Mouse (Mus musculus) G1E-ER4 (cell line): ENCODE measurements around the gene Bcl7b. TPM values are rescaled to one million over a fixed set of nuclear protein-coding genes. Genes with fewer than 3 reads are reported as not detected.

Experiments
- GATA1 ChIP-seq: IDR thresholded peaks from one replicate; pipeline ENCODE4 v1.8.0; 2012; ENCODE audit warnings: low read length, inconsistent platforms
- polyA plus RNA-seq: library from polyadenylated mRNA; stranded (reverse); fragments of >175 nt; gene quantifications from 2 replicates; pipeline ENCODE4 v1.2.3, GENCODE M21; 2012

Gene Bcl7b
- polyA plus RNA-seq: 52.9 and 69.4 TPM in 2 replicates

DNA sequence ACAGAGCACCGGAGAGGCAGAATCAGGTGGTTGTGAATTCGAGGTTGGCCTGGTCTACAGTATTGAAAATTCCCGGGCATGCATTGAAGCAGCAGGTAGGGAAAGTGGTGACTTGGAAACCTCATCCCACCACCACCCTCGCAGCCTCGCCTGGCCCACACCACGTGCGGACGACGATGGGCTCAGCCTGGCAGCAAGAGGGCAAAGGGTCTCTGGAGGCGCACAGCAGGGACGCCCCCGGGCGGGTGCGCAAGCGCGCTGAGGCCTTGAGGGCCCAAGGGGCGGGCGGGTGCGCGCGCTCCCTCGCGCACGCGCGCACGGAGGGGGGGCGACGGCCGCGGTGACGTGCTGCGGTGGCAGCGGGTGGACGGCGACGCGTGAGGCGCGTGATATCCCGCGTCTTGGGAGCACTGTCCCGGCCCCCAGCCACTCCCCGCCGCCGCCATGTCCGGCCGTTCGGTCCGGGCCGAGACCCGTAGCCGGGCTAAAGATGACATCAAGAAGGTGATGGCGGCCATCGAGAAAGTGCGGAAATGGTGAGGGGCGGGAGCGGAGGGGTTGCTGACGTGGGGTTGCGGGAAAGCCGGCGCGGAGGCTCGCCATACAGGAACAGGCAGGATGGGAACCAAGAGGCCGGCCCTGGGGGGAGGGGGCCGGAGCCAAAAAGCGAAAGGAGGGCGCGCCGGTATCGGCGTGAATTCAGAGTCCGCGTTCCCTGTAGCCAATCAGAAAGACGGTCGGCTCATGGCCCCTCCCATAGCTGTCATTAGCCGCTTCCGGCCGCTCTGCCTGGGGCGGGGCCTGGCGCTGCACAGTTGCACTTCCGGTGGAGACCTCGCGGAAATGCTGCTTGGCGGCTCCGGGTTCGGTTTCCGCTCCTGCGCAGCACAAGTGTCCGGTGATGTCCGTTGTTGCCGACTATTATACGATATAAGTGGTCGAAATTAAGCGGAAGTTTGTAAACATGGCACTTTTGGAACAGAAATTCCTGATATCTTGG is at the start of gene Bcl7b:
Gene Bcl7b, plus strand, starts transcription at position 221 of the 1,000 bp plus-strand sequence.
- no peak for TF ChIP-seq GATA1

DNA sequence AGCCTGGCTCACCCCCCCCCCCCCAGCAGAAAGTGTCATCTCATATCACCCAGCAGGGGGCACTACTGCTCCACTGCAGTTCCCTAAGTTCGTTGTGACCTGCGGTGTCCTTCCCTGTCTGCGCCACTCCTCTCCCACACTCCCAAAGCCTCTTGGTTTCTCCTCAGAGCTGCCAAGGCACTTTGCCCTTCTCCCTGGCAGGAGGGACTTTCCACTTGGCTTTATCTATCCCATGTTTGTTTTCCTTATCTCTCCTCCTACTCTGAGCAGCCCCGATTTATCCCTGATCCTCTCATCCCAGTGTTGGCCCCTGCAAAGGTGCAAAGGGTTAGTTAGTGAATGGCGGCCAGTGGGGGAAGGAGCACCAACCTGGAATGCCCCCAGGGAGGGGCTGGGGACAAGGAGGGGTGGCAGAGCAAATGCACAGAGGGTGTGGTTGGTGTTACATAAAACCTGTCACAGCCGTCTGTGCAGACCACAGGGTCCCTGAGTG is 49.4 kb upstream of the Bcl7b start:
- TF ChIP-seq GATA1: no peak

DNA sequence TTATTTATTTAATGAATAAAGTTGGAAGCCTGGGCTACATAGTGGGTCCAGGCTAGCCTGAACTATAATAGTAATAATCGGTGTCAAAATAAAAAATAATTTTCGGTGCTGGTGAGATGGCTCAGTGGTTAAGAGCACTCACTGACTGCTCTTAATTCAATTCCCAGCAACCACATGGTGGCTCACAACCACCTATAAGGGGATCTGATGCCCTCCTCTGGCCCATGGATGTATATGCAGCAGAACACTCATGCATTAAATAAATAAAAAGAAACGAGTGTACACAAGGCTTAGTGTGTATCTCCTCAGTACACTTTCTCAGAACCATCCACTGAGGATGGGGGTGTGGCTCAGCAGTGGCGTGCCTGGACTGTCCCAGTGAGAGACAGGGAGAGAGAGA is 47.3 kb upstream of the Bcl7b start:
- TF ChIP-seq GATA1: no peak

DNA sequence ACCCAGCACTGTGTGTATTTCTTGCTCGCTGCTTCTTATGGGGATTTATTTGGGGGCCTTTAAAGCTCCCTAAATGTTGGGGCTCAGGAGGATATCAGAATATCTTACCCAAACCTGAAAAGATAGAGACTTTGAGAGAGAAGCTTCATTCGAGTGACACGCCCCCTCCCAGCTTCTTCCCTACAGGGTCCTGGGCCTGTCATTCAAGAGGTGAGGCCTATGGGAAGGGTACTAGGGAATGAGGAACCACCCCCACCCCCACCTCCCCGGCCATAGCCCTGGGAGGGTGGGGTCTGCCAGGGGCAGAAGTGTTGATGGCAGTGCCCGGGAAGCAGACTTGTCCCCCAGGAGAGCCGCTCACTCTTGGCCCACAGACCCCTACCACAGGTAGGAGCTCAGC is 42.0 kb upstream of the Bcl7b start:
- no peak for TF ChIP-seq GATA1

DNA sequence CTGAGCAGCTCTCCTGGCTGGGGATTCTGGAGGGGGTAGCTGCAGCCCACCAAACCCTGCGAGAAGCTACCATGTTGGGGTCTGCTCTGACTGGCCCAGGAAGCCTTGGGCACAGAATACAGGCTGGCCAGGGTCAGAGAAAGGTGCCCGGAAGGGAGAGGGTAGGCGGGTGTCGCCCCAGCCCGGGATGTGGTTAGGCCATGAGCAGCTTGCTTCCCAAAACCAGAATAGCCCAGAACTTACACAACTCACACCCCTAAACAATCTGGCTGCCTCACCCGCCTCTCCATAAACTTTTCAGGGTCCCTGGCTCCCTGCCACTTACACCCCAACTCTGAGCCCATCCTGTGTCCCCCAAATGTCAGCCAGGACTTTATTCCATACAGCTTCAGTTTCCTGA is 40.4 kb upstream of the Bcl7b start:
- TF ChIP-seq GATA1: no peak

DNA sequence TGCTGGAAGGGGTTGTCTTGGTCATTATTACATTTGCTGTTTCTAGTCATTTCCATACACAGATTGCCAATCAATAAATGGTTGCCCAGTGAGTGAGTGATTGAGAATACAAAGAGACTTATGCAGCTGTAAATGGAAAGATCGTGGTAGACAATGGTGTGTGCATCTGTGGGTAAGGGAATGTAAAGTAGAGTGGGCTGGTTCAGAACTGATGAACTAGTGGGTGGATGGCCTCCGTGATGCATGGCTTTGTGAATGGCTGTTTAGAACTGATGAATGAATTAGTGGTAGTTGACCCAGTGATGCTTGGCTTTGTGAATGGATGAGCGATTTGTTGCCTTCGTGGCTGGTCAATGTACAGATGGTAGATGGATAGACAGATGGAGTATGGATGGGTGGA is 38.3 kb upstream of the Bcl7b start:
- TF ChIP-seq GATA1: no peak

DNA sequence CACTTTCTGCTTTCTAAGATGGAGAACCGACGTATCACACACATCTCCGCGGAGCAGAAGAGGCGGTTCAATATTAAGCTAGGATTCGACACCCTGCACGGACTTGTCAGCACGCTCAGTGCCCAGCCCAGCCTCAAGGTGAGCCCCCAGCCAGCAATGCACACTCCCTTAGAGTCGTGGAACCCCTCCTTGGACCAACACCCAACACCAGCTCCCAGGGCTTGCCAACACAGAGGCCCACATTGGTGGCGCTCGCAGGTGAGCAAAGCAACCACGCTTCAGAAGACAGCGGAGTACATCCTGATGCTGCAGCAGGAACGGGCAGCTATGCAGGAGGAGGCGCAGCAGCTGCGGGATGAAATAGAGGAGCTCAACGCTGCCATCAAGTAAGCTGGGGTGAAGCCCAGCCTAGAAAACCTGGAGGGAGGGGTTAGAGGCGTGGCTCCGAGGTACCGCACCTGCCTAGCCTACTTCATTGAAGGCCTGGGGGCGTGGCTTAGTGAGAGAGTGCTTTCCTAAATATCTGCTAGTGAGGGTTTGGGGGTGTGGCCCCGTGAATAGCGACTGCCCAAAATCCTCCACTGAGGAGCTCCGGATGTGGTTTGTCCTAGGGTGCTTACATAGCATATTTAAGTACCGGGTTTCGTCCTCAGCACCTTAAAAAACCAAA is 34.2 kb upstream of the Bcl7b start:
- TF ChIP-seq GATA1: no peak

DNA sequence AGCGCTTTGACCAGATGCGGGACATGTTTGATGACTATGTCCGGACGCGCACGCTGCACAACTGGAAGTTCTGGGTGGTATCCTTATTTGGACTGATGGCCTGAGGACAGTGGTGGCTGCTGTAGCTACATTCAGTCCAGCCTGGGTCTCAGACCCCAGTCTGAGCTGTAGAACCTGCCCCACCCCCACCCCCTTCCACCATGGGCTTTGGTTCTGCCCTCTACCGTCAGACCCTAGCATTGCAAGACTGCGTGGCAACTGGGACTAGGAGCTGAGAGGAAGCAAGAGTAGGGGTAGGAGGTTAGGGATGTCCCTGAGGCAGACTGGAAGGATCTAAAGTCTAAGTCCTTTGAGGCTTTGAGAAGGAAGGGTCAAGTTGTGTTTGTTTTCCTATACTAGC is 33.5 kb upstream of the Bcl7b start:
- no peak for TF ChIP-seq GATA1

DNA sequence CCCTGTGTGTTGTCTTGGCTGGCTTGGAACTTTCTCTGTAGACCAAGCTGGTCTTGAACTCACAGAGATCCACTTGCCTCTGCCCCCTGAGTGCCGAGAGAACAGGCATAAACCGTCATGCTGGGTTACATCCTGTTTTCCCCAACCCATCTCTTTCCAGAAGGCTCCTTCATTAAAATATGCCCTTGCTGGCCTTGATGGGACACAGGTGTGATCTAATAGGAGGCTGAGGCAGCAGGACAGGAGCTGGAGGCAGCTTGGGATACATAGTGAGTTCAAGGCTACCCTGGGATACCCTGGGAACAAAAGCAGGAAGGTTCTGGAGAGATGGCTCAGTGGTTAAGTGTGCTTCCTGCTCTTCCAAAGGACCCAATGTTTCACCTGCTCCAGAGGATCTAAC is 28.2 kb upstream of the Bcl7b start:
- TF ChIP-seq GATA1: no peak

DNA sequence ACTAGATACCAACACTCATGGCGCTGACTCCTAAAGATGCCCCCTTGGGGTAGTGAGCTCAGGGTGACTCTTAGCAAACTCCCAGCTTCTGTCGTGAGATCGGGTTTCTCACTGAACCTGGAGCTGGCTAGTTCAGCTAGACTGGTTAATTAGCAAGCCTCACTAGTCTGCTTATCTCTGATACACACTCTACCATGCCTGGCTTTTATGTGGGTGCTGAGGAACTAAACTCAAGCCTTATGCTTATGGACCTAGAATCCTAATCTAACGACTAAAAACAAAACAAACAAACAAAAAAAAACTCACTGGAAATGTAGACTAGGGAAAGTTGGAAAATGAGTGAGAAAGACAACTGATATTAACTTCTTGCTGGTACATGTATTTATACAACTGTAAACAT is 23.6 kb upstream of the Bcl7b start:
- no peak for TF ChIP-seq GATA1

DNA sequence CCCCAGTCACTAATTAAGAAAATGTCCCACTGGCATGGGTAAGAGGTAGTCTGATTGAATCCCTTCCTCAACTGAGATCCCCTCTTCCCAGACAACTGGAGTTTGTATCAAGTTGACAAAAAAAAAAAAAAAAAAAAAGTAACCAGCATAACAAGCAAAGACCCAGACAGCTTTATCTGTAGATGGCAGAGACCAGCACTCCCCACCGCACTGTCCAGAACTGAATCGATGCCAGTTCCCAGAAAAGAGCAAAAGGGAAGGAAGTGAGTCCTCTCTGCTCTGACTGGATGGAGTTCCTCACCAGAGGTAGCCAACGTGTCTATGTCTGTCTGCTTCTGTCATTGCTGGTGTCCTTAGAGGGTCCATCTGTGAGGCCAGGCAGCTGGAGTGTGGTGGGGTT is 22.6 kb upstream of the Bcl7b start:
- TF ChIP-seq GATA1: no peak

DNA sequence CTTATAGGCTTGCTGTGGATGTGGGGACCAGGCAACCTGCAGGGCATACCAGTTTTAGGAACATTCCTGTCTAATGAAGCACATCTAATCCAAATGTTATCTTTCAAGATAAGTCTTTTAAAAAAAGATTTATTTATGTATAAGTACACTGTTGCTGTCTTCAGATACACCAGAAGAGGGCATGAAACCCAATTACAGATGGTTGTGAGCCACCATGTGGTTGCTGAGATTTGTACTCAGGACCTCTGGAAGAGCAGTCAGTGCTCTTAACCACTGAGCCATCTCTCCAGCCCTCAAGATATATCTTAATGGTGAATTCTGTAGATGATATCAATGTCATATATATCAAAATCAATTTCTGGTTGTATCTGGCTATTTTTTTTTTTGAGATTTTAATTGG is 22.1 kb upstream of the Bcl7b start:
- no peak for TF ChIP-seq GATA1

DNA sequence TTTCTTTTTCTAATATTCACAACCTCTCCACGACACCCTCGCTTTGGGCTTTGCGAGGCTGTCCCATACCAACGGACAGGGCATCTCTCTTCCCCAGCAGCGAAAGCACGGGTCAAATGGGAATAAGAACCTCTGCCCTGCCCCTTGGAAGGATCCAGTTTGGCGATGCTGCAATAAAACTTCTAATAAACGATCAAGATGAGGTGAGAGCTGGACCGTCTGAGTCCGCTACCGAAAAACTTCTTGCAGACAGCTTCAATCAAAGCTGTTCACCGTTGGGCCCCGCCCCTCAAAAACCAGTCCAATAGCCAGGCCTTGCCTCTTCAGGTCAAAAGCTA is 19.4 kb upstream of the Bcl7b start:
- no peak for TF ChIP-seq GATA1

DNA sequence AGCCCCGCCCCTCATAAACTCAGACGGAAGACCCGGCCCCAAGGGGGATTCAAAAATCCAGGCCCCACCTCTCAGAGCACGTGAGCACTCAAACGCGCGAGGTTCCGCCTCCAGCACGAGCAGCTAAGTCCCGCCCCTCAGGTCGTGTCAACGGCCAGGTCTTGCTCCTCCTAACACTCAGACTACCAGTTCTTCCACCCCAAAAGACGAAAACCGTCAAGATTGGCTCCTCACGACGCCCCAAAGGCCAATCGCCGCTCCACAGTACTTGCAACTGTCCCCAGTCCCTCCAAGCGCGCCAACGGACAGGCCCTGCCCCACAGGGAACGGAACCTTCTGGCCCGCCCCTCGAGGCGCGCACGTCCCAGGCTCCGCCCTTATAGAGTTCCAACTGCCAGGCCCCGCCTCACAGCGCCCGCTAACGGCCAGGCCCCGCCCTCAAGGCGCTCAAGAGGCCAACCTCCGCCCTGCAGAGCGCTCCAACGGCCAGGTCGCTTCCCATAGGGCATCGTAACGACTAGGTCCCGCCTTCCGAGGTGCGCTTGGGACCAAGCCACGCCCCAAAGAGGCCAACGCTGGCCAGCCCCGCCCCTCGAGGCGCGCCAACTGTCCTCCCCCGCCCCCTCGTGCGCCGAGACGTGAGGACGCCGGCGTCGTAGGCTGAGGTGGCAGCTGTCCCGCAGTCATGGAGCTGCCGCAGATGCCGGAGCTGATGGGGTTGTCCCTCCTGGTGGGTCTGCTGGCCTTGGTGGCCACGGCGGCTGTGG is 18.8 kb upstream of the Bcl7b start, which contains the start of gene Tbl2:
Gene Tbl2, plus strand, starts transcription at position 605 of the 767 bp plus-strand sequence.
- no peak for TF ChIP-seq GATA1

DNA sequence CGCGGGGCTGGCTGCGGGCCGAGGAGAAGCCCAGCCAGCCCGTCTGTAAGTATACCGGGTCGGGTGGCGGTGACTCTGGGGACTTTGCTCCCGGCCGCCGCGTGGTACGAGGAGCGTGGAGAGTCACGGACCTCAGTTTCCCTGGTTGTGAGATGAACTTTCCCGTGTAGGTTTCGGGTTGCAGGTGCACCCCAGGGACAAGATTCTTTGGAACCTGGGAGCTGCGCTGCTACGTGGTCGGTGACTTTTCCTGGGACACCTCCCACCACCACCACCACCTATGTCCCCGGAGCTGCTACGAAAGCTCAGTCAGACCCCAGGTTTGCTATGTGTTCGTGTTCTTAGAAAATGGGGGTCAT is 18.3 kb upstream of the Bcl7b start:
- no peak for TF ChIP-seq GATA1

DNA sequence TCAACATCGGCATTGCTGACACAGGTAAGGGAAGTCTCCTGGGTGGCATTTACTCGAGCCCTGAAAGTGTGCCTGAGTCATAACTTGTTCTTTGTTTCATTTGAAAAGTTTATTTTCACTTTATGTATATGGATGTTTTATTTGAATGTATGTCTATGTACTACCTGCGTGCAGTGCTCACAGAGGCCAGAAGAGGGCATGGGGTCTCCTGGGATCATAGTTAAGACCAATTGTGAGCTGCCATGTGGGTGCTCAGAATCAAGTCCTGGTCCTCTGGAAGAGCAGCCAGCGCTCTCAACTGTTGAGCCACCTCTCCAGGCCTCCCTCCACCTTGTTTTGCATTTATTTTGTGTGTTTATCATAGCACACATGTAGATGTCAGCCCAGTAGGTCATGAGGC is 11.6 kb upstream of the Bcl7b start:
- no peak for TF ChIP-seq GATA1

DNA sequence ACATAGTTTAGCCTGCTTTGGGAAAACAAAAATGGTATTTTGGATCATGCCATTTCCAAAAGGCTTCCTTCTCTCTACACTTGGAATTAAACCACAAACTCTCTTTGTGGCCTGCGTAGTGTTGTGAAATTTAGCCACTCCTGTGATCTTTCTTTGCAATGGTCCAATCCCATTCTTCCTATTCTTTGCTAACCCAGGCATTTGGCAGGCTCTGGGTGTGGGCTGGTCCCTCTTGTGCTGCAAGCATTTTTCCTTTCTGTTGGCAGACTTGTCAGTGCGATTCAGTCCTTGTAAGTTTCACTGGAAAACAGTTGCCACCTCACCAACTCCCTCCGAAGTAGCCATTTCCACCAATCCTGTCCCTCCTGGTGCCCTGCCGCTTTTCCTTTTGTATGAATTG is 6.9 kb upstream of the Bcl7b start:
- no peak for TF ChIP-seq GATA1
